In genomic region chr5:88632463-88632862, GRCm38 (mm10) we compare ENCODE assay signal across 17 mouse cellular contexts. TPM values are rescaled to one million over a fixed set of nuclear protein-coding genes. Genes with fewer than 3 reads are reported as not detected.
DNase-seq lines count a peak whose midpoint lies in the region; ATAC-seq and TF ChIP-seq lines count a peak whose summit lies in the region.
"Had no signal": no experiment of that assay in that cellular context is flagged by ENCODE, and none has a peak within 500 bp of the region (broad histone marks: within the 10 kb centered on the region; RNA-seq: fewer than 3 reads in every experiment).

No protein-coding gene starts in this region.

- peak; percentile 76; the same call in 1 of the 2 replicates for ATAC-seq in kidney, embryonic 16.5 days (ENCODE audit: low FRiP score, low TSS enrichment)

- H3K27me3 ChIP-seq in kidney, embryonic 16.5 days (ENCODE audit: insufficient read depth, low read length): no peaks in the 10 kb centered on the region
- H3K27me3 ChIP-seq: embryonic facial prominence, embryonic 12.5 days; forebrain, embryonic 12.5 days; hindbrain, embryonic 15.5 days; midbrain, embryonic 12.5 days; neural tube, embryonic 15.5 days had no signal

- H3K36me3 ChIP-seq in kidney, embryonic 16.5 days (ENCODE audit: insufficient read depth, low read length): peaks cover 23% of the 10 kb centered on the region

- no peak for TF ChIP-seq POLR2A in bone marrow macrophage, adult 2 months (IDR thresholded peaks at IDR 0.05; ENCODE audit: borderline replicate concordance, low read depth, low read length)

- peak overlapping the region; percentile 97 for H3K27ac ChIP-seq in bone marrow macrophage, adult 2 months (ENCODE audit: insufficient read depth, low read depth, low read length)
- no peak overlapping the region for H3K27ac ChIP-seq in kidney, embryonic 16.5 days (ENCODE audit: low read length)
- H3K27ac ChIP-seq: embryonic facial prominence, embryonic 12.5 days; forebrain, embryonic 12.5 days; hindbrain, embryonic 15.5 days; midbrain, embryonic 12.5 days; neural tube, embryonic 15.5 days; stomach, postnatal 0 days had no signal

- H3K4me3 ChIP-seq in bone marrow macrophage, adult 2 months (ENCODE audit: insufficient read depth, low read length): no peak overlapping the region
- no peak overlapping the region for H3K4me3 ChIP-seq in kidney, embryonic 16.5 days (ENCODE audit: low read length)
- H3K4me3 ChIP-seq: embryonic facial prominence, embryonic 12.5 days; forebrain, embryonic 12.5 days; hindbrain, embryonic 15.5 days; midbrain, embryonic 12.5 days; neural tube, embryonic 15.5 days had no signal

- no peak for TF ChIP-seq CTCF in bone marrow macrophage, adult 2 months (IDR thresholded peaks at IDR 0.05; ENCODE audit: low read depth, low read length)

- H3K4me2 ChIP-seq in kidney, embryonic 16.5 days (replicated peaks; ENCODE audit: low read depth, low read length): no peak overlapping the region
- H3K4me2 ChIP-seq: embryonic facial prominence, embryonic 12.5 days; forebrain, embryonic 12.5 days; hindbrain, embryonic 15.5 days; midbrain, embryonic 12.5 days; neural tube, embryonic 15.5 days had no signal

- H3K9me3 ChIP-seq in kidney, embryonic 16.5 days (ENCODE audit: low read length): no peaks in the 10 kb centered on the region
- H3K9me3 ChIP-seq: embryonic facial prominence, embryonic 12.5 days; forebrain, embryonic 12.5 days; hindbrain, embryonic 15.5 days; midbrain, embryonic 12.5 days; neural tube, embryonic 15.5 days had no signal

- peaks cover 36% of the 10 kb centered on the region for H3K4me1 ChIP-seq in bone marrow macrophage, adult 2 months (ENCODE audit: control insufficient read depth, insufficient read depth, low read length)
- H3K4me1 ChIP-seq in kidney, embryonic 16.5 days (ENCODE audit: insufficient read depth, low read length): no peaks in the 10 kb centered on the region
- H3K4me1 ChIP-seq: embryonic facial prominence, embryonic 12.5 days; forebrain, embryonic 12.5 days; hindbrain, embryonic 15.5 days; midbrain, embryonic 12.5 days; neural tube, embryonic 15.5 days had no signal

- 60% methylated on average over 9 of the region's 9 CpGs for WGBS in kidney, embryonic 16.5 days

- no peak overlapping the region for H3K9ac ChIP-seq in kidney, embryonic 16.5 days (replicated peaks; ENCODE audit: low read length)
- H3K9ac ChIP-seq: embryonic facial prominence, embryonic 12.5 days; forebrain, embryonic 12.5 days; hindbrain, embryonic 15.5 days; midbrain, embryonic 12.5 days; neural tube, embryonic 15.5 days had no signal

- DNase-seq in adipocyte (ENCODE audit: low spot score): peak; percentile 21
- peak; percentile 44 to 62 for DNase-seq in kidney, postnatal 4 days
- DNase-seq in layer of hippocampus, adult 8-10 months (ENCODE audit: low spot score in 2 of 2): no peak
- no peak for DNase-seq in right cerebral cortex, postnatal 4 days
- no peak for DNase-seq in frontal cortex, adult 2 months (ENCODE audit: extremely low spot score in 1 of 2, low spot score in 1 of 2)
- DNase-seq: adrenal gland, adult 8-10 months; cerebellum, adult 18-20 months; heart, postnatal 4 days; lung, postnatal 10 days had no signal

RNA-seq across cellular contexts. Expression of gene Grsf1, which starts 43.5 kb away (rescaled TPM):
- polyA plus RNA-seq in bone marrow macrophage, adult 2 months (2012; ENCODE audit: insufficient read depth, insufficient read length, missing spikeins): 61.4 and 64.5 TPM in 2 replicates
- polyA plus RNA-seq in kidney, embryonic 16.5 days (2015; fragmentation: Nextera tagmentation; extraction: Ambion mirVana): 36.1 and 59.0 TPM in 2 replicates
- total RNA-seq in layer of hippocampus, adult 8-10 months (2022): 100 to 1,000 TPM in 1 of 4 experiments, 10 to 100 TPM in 3; 90.0 to 103 (median 94.6) TPM
- 80.3 and 82.5 TPM in 2 replicates for polyA plus RNA-seq in frontal cortex, adult 2 months (2012; rRNA removed)

Comparison
In these comparisons a context has a peak if more than half of its experiments do, and no peak if none do; other contexts are left out.
1. DNase-seq: peak in adipocyte (single experiment) and kidney, postnatal 4 days (2 of 2); none in layer of hippocampus, adult 8-10 months (0 of 2), right cerebral cortex, postnatal 4 days (single experiment) and frontal cortex, adult 2 months (0 of 2).